Mouse (Mus musculus) neural tube, embryonic 15.5 days (tissue): ENCODE measurements at regions not wholly inside any gene's neighbourhood (a gene's known extent, or its start where the extent isn't known, plus 50 kb on each side); places are given as distances from the start of the nearest gene placed in this dataset.

Experiments used
- ATAC-seq: fragments of 200-750 bp; cut with Nextera tagmentation; 2 replicates; pipeline ENCODE4 v1.8.0; 2017; ENCODE audit warnings: mild to moderate bottlenecking, moderate TSS enrichment, moderate library complexity; ENCODE audit not compliant: low FRiP score
- H3K27ac ChIP-seq: fragments of 300-500 bp; sonication (generic); replicated peaks from 2 replicates; pipeline ENCODE4 v1.5.1; 2015; ENCODE audit warnings: mild to moderate bottlenecking, inconsistent platforms
- H3K27me3 ChIP-seq: fragments of 300-500 bp; sonication (generic); replicated peaks from 2 replicates; pipeline ENCODE4 v1.6.1; 2015; ENCODE audit warnings: inconsistent platforms
- H3K36me3 ChIP-seq: fragments of 300-500 bp; sonication (generic); 2 replicates; pipeline ENCODE4 v1.6.1; 2015; ENCODE audit warnings: inconsistent platforms
- H3K4me1 ChIP-seq: fragments of 300-500 bp; sonication (generic); 2 replicates; pipeline ENCODE4 v1.6.1; 2015; ENCODE audit warnings: inconsistent platforms
- H3K4me2 ChIP-seq: fragments of 300-500 bp; sonication (generic); 2 replicates; pipeline ENCODE4 v1.6.1; 2015; ENCODE audit warnings: inconsistent platforms, mild to moderate bottlenecking, moderate library complexity
- H3K4me3 ChIP-seq: fragments of 300-500 bp; sonication (generic); replicated peaks from 2 replicates; pipeline ENCODE4 v1.5.1; 2015; ENCODE audit warnings: mild to moderate bottlenecking, inconsistent platforms
- H3K9ac ChIP-seq: fragments of 300-500 bp; sonication (generic); replicated peaks from 2 replicates; pipeline ENCODE4 v1.6.1; 2015; ENCODE audit warnings: mild to moderate bottlenecking, inconsistent platforms
- H3K9me3 ChIP-seq: fragments of 300-500 bp; sonication (generic); replicated peaks from 2 replicates; pipeline ENCODE4 v1.6.1; 2016; ENCODE audit warnings: inconsistent platforms
- WGBS: fragments of 180-500 bp; shearing (Covaris S2); methylation state at CpG from one replicate; pipeline ENCODE4 v1.1.7; 2015; ENCODE audit warnings: mixed read lengths; 5-methylcytosine and 5-hydroxymethylcytosine counted together

GRCm38 (mm10) chr12:9274181-9274580, 244.4 kb downstream of the Ttc32 start:
- no peaks in the 10 kb centered on the region for H3K9me3 ChIP-seq
- ATAC-seq: no peak
- H3K9ac ChIP-seq: no peak overlapping the region
- no peaks in the 10 kb centered on the region for H3K27me3 ChIP-seq
- no peaks in the 10 kb centered on the region for H3K36me3 ChIP-seq
- no peak overlapping the region for H3K4me2 ChIP-seq
- no peaks in the 10 kb centered on the region for H3K4me1 ChIP-seq
- no peak overlapping the region for H3K27ac ChIP-seq
- no peak overlapping the region for H3K4me3 ChIP-seq
- 61% methylated on average over 1 of the region's 1 CpGs for WGBS

- H3K27me3 ChIP-seq: no peaks in the 10 kb centered on the region
- no peak overlapping the region for H3K4me3 ChIP-seq
- ATAC-seq: no peak
- 83% methylated on average over 7 of the region's 7 CpGs for WGBS
- no peaks in the 10 kb centered on the region for H3K36me3 ChIP-seq
- no peak overlapping the region for H3K4me2 ChIP-seq
- no peak overlapping the region for H3K27ac ChIP-seq
- H3K9ac ChIP-seq: no peak overlapping the region
- peaks cover 4% of the 10 kb centered on the region; the same call in 1 of the 2 replicates for H3K4me1 ChIP-seq
- no peaks in the 10 kb centered on the region for H3K9me3 ChIP-seq
These were observed 245.9 kb downstream of the Ttc32 start for GRCm38 (mm10) chr12:9275697-9276096.

- no peaks in the 10 kb centered on the region for H3K9me3 ChIP-seq
- peaks cover 4% of the 10 kb centered on the region; the same call in 1 of the 2 replicates for H3K4me1 ChIP-seq
- H3K36me3 ChIP-seq: no peaks in the 10 kb centered on the region
- H3K9ac ChIP-seq: no peak overlapping the region
- no peak overlapping the region for H3K4me3 ChIP-seq
- H3K27me3 ChIP-seq: no peaks in the 10 kb centered on the region
- ATAC-seq: no peak
- H3K27ac ChIP-seq: no peak overlapping the region
- 26% methylated on average over 5 of the region's 5 CpGs for WGBS
- H3K4me2 ChIP-seq: no peak overlapping the region
These were observed 248.9 kb downstream of the Ttc32 start for GRCm38 (mm10) chr12:9278735-9279134.

GRCm38 (mm10) chr12:9279893-9280605, 250.3 kb downstream of the Ttc32 start:
- H3K9ac ChIP-seq: no peak overlapping the region
- WGBS: 45% methylated on average over 5 of the region's 5 CpGs
- no peaks in the 10 kb centered on the region for H3K27me3 ChIP-seq
- no peak overlapping the region for H3K27ac ChIP-seq
- no peak overlapping the region for H3K4me2 ChIP-seq
- no peaks in the 10 kb centered on the region for H3K9me3 ChIP-seq
- no peaks in the 10 kb centered on the region for H3K36me3 ChIP-seq
- no peak for ATAC-seq
- peaks cover 4% of the 10 kb centered on the region; the same call in 1 of the 2 replicates for H3K4me1 ChIP-seq
- no peak overlapping the region for H3K4me3 ChIP-seq

GRCm38 (mm10) chr12:9287271-9287670, 257.5 kb downstream of the Ttc32 start:
- no peak for ATAC-seq
- Histone ChIP-seq H3K9ac (no peak overlapping the region), H3K27ac (no peak overlapping the region), H3K27me3 (no peaks in the 10 kb centered on the region), H3K4me3 (no peak overlapping the region), H3K36me3 (no peaks in the 10 kb centered on the region), H3K4me2 (no peak overlapping the region), H3K9me3 (no peaks in the 10 kb centered on the region), H3K4me1 (no peaks in the 10 kb centered on the region)
- WGBS: 89% methylated on average over 2 of the region's 2 CpGs

GRCm38 (mm10) chr12:9292656-9293055, 262.9 kb downstream of the Ttc32 start:
- no peak overlapping the region for H3K4me2 ChIP-seq
- no peak for ATAC-seq

GRCm38 (mm10) chr12:9295211-9295610, 265.4 kb downstream of the Ttc32 start:
- Histone ChIP-seq H3K27ac (no peak overlapping the region), H3K27me3 (no peaks in the 10 kb centered on the region), H3K9ac (no peak overlapping the region), H3K4me3 (no peak overlapping the region), H3K36me3 (no peaks in the 10 kb centered on the region), H3K9me3 (no peaks in the 10 kb centered on the region), H3K4me2 (no peak overlapping the region), H3K4me1 (no peaks in the 10 kb centered on the region)
- WGBS: 91% methylated on average over 3 of the region's 3 CpGs
- no peak for ATAC-seq

More at GRCm38 (mm10) chr12:9292656-9293055, 262.9 kb downstream of the Ttc32 start:
- Histone ChIP-seq H3K4me1 (no peaks in the 10 kb centered on the region), H3K36me3 (no peaks in the 10 kb centered on the region), H3K27me3 (no peaks in the 10 kb centered on the region), H3K27ac (no peak overlapping the region), H3K4me3 (no peak overlapping the region), H3K9me3 (no peaks in the 10 kb centered on the region), H3K9ac (no peak overlapping the region)

- H3K9me3 ChIP-seq: no peaks in the 10 kb centered on the region
- ATAC-seq: no peak
These were observed 269.3 kb downstream of the Ttc32 start for GRCm38 (mm10) chr12:9298848-9299655.

GRCm38 (mm10) chr12:9304146-9304545, 265.8 kb upstream of the Osr1 start:
- H3K4me1 ChIP-seq: no peaks in the 10 kb centered on the region
- 78% methylated on average over 2 of the region's 2 CpGs for WGBS
- no peaks in the 10 kb centered on the region for H3K36me3 ChIP-seq
- H3K9ac ChIP-seq: no peak overlapping the region
- ATAC-seq: no peak
- no peaks in the 10 kb centered on the region for H3K9me3 ChIP-seq
- no peak overlapping the region for H3K4me3 ChIP-seq
- no peak overlapping the region for H3K27ac ChIP-seq
- H3K27me3 ChIP-seq: no peaks in the 10 kb centered on the region
- no peak overlapping the region for H3K4me2 ChIP-seq

More at GRCm38 (mm10) chr12:9298848-9299655, 269.3 kb downstream of the Ttc32 start:
- H3K27me3 ChIP-seq: no peaks in the 10 kb centered on the region
- H3K27ac ChIP-seq: no peak overlapping the region
- H3K4me3 ChIP-seq: no peak overlapping the region
- H3K4me2 ChIP-seq: no peak overlapping the region
- WGBS: 73% methylated on average over 5 of the region's 5 CpGs
- H3K9ac ChIP-seq: no peak overlapping the region
- no peaks in the 10 kb centered on the region for H3K36me3 ChIP-seq
- H3K4me1 ChIP-seq: no peaks in the 10 kb centered on the region

- 89% methylated on average over 5 of the region's 5 CpGs for WGBS
- H3K4me1 ChIP-seq: no peaks in the 10 kb centered on the region
- no peak overlapping the region for H3K27ac ChIP-seq
- H3K4me3 ChIP-seq: no peak overlapping the region
- H3K27me3 ChIP-seq: no peaks in the 10 kb centered on the region
- H3K9me3 ChIP-seq: no peaks in the 10 kb centered on the region
- no peak overlapping the region for H3K9ac ChIP-seq
- H3K36me3 ChIP-seq: no peaks in the 10 kb centered on the region
- H3K4me2 ChIP-seq: no peak overlapping the region
- ATAC-seq: no peak
These were observed 231.8 kb upstream of the Osr1 start for GRCm38 (mm10) chr12:9337891-9338672.

GRCm38 (mm10) chr12:9338801-9339231, 231.1 kb upstream of the Osr1 start:
- H3K4me3 ChIP-seq: no peak overlapping the region
- no peak overlapping the region for H3K27ac ChIP-seq
- 58% methylated on average over 7 of the region's 7 CpGs for WGBS
- H3K4me2 ChIP-seq: no peak overlapping the region
- no peaks in the 10 kb centered on the region for H3K27me3 ChIP-seq
- ATAC-seq: 0 out of 2 replicates have a peak, but pooled peaks have one; percentile 61
- no peaks in the 10 kb centered on the region for H3K36me3 ChIP-seq
- no peak overlapping the region for H3K9ac ChIP-seq
- no peaks in the 10 kb centered on the region for H3K9me3 ChIP-seq
- no peaks in the 10 kb centered on the region for H3K4me1 ChIP-seq
